Mouse (Mus musculus): ENCODE data around the gene Ptges2. TPM values are rescaled to one million over a fixed set of nuclear protein-coding genes. Genes with fewer than 3 reads are reported as not detected.

Ptges2 gene
- polyA plus RNA-seq, 1 experiment from 2014 or later = 44.8 TPM

DNA sequence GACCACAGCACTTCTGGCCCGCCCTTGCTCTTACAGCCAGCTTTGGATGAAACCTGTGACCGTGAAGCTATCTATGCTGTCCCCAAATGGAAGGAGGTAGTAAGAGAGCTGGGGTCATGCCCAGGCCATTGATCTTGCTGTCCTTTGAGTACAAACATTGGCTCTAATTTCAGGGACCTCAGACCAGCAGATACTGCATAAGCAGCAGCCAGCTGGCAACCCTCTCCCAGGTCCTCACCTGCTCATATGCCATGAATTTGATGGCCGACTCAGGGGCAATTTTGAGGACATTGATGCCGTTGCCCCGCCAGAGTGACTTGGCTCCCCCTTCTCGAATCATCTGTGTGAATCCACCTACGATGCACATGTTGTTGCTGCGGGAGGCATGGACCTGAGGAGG lies 21.8 kb downstream of the Ptges2 start:
- TF ChIP-seq CTCF (IDR thresholded peaks at IDR 0.05; ENCODE audit: low read depth) = no peak
- ATAC-seq (replicated peaks; ENCODE audit: low FRiP score, low read depth) = no peak
- no peak overlapping the region for H3K9ac ChIP-seq (ENCODE audit: low read depth, low read length)
- no peaks in the 10 kb centered on the region for H3K9me3 ChIP-seq (replicated peaks; ENCODE audit: low read length)
- H3K36me3 ChIP-seq (ENCODE audit: insufficient read depth, low read length) = peaks cover 57% of the 10 kb centered on the region
- WGBS = 64% methylated on average over 8 of the region's 8 CpGs
- H3K27me3 ChIP-seq (ENCODE audit: insufficient read depth, low read length) = no peaks in the 10 kb centered on the region
- no peak overlapping the region for H3K4me2 ChIP-seq (ENCODE audit: low read length)
- no peak overlapping the region for H3K27ac ChIP-seq
- H3K4me3 ChIP-seq (replicated peaks; ENCODE audit: low read depth, low read length) = no peak overlapping the region
- no peak for DNase-seq (ENCODE audit: low spot score)
- peaks cover 14% of the 10 kb centered on the region for H3K4me1 ChIP-seq (replicated peaks; ENCODE audit: insufficient read depth, low read length)

DNA sequence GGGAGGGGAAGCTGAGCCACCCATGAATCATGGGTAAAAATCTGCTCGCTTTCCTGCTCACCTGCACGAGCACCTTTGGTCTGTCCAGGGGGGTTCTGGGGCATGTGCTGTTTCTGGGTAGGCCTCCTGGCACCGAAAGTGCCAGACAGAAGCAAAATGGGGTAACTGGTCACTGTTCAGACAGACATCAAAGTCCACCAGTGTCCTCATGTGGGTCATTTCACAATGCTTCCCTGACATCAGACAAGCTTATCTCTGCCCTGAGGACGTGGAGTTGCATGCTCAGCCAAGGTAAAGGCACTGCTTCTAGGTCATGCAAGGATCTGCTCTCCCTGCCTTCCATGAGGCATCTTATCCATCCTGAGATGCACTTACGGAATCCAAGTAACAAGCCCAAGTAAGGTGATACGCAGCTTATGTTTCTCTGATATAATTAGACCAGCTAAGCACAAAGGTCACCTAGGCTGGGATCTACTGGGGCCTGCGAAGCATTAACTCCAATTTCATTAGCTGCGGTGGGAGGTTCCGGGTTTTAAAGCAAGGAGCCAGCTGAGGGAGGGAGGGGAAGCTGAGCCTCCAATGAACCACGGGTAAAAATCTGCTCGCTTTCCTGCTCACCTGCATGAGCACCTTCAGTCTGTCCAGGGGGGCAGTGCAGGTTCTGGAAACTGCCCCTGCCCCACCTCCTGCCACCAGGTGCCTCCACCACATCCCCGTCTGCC lies 22.9 kb downstream of the Ptges2 start:
- Histone ChIP-seq H3K27ac (peak overlapping the region; percentile 57; the same call in 1 of the 2 replicates), H3K36me3 (ENCODE audit: insufficient read depth, low read length) (peaks cover 57% of the 10 kb centered on the region), H3K4me2 (ENCODE audit: low read length) (no peak overlapping the region), H3K9ac (ENCODE audit: low read depth, low read length) (no peak overlapping the region), H3K4me3 (replicated peaks; ENCODE audit: low read depth, low read length) (no peak overlapping the region), H3K4me1 (replicated peaks; ENCODE audit: insufficient read depth, low read length) (peaks cover 20% of the 10 kb centered on the region), H3K9me3 (replicated peaks; ENCODE audit: low read length) (no peaks in the 10 kb centered on the region), H3K27me3 (ENCODE audit: insufficient read depth, low read length) (no peaks in the 10 kb centered on the region)
- DNase-seq (ENCODE audit: low spot score) (no peak), ATAC-seq (replicated peaks; ENCODE audit: low FRiP score, low read depth) (no peak)
- TF ChIP-seq CTCF (IDR thresholded peaks at IDR 0.05; ENCODE audit: low read depth) = no peak; the same call in 1 of the 2 replicates
- WGBS = 48% methylated on average over 12 of the region's 12 CpGs

DNA sequence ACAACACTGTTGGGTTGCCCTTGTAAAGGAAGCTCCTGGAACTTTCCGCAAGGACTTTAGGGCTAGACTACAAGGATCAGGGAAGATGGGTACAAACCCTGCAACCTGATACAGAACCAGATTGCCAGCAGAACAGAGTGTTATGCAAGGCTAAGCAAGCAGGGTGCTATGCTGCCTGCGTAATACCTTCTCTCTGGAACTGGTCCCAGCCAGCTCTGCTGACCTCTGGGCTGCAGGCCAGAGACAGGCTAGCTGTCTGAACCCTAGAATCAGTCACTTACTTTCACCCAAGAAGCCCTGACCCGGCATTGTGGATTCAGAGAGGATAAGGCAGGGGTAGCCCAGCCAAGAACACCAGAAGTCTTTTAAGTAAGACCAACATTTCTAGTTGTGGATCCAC lies 23.7 kb downstream of the Ptges2 start:
- Histone ChIP-seq H3K36me3 (ENCODE audit: insufficient read depth, low read length) (peaks cover 56% of the 10 kb centered on the region), H3K4me1 (replicated peaks; ENCODE audit: insufficient read depth, low read length) (peaks cover 23% of the 10 kb centered on the region), H3K4me2 (ENCODE audit: low read length) (no peak overlapping the region), H3K9me3 (replicated peaks; ENCODE audit: low read length) (no peaks in the 10 kb centered on the region), H3K27me3 (ENCODE audit: insufficient read depth, low read length) (no peaks in the 10 kb centered on the region), H3K4me3 (replicated peaks; ENCODE audit: low read depth, low read length) (no peak overlapping the region), H3K27ac (peak overlapping the region; percentile 57; the same call in 1 of the 2 replicates), H3K9ac (ENCODE audit: low read depth, low read length) (0 out of 2 replicates have a peak overlapping the region, but pooled peaks have one; percentile 5)
- ATAC-seq (replicated peaks; ENCODE audit: low FRiP score, low read depth) (no peak), DNase-seq (ENCODE audit: low spot score) (no peak)
- TF ChIP-seq CTCF (IDR thresholded peaks at IDR 0.05; ENCODE audit: low read depth) = no peak
- WGBS = 61% methylated on average over 3 of the region's 3 CpGs

DNA sequence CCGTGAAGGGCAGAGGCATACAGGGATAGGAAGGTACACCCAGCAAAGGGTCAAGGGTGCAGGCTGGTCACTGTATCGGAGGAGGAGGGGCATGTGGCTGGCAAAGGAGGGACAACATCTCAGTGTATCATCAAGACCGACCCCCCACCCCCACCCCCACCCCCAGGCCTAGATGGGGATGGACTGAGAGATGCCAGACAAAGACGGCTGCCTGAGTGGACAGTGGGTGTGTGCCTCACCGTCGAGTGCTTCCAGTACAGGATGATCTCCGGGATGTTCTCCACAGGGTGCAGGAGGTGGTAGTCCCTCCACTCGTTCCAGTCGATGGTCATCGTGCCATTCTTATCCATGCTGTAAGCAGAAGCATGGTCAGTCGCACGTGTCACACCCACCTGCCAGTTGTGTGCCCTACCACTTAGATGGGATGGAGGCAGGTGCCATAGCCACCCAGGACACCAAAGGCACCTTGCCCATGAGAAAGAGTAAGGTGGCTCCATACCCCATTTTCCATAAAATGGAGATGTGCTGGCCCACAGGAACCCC lies 24.4 kb downstream of the Ptges2 start:
- Histone ChIP-seq H3K27me3 (ENCODE audit: insufficient read depth, low read length) (no peaks in the 10 kb centered on the region), H3K4me1 (replicated peaks; ENCODE audit: insufficient read depth, low read length) (peaks cover 31% of the 10 kb centered on the region), H3K9ac (ENCODE audit: low read depth, low read length) (no peak overlapping the region), H3K4me3 (replicated peaks; ENCODE audit: low read depth, low read length) (no peak overlapping the region), H3K4me2 (ENCODE audit: low read length) (no peak overlapping the region), H3K27ac (peak overlapping the region; percentile 57; the same call in 1 of the 2 replicates), H3K9me3 (replicated peaks; ENCODE audit: low read length) (no peaks in the 10 kb centered on the region), H3K36me3 (ENCODE audit: insufficient read depth, low read length) (peaks cover 51% of the 10 kb centered on the region)
- no peak for ATAC-seq (replicated peaks; ENCODE audit: low FRiP score, low read depth)
- WGBS = 85% methylated on average over 12 of the region's 12 CpGs
- no peak for TF ChIP-seq CTCF (IDR thresholded peaks at IDR 0.05; ENCODE audit: low read depth)
- DNase-seq (ENCODE audit: low spot score) = no peak

DNA sequence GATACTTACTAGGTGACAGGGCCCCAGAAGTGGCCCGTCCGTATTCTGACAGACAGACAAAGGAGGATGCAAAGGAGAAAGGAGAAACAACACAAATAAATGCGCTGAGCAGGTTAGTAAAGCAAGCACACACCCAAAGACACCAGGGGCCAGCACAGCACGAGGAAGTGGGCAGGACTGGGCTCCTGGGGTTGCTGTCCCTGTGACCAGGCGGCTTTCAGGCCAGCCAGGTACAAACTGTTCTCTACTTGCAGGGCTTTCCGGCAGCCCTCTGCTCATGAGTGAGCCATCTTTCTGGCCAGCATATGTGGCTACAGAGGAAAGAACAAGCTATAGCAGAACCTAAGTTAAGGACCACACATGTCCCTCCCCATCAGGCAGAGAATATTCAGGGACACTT lies 25.0 kb downstream of the Ptges2 start:
- H3K4me3 ChIP-seq (replicated peaks; ENCODE audit: low read depth, low read length) = no peak overlapping the region
- peaks cover 46% of the 10 kb centered on the region for H3K36me3 ChIP-seq (ENCODE audit: insufficient read depth, low read length)
- H3K27me3 ChIP-seq (ENCODE audit: insufficient read depth, low read length) = no peaks in the 10 kb centered on the region
- no peak overlapping the region for H3K27ac ChIP-seq
- 0 out of 2 replicates have a peak overlapping the region, but pooled peaks have one; percentile 2 for H3K9ac ChIP-seq (ENCODE audit: low read depth, low read length)
- H3K9me3 ChIP-seq (replicated peaks; ENCODE audit: low read length) = no peaks in the 10 kb centered on the region
- TF ChIP-seq CTCF (IDR thresholded peaks at IDR 0.05; ENCODE audit: low read depth) = no peak
- peaks cover 35% of the 10 kb centered on the region for H3K4me1 ChIP-seq (replicated peaks; ENCODE audit: insufficient read depth, low read length)
- ATAC-seq (replicated peaks; ENCODE audit: low FRiP score, low read depth) (no peak), DNase-seq (ENCODE audit: low spot score) (no peak)
- WGBS = 76% methylated on average over 6 of the region's 6 CpGs
- no peak overlapping the region for H3K4me2 ChIP-seq (ENCODE audit: low read length)

DNA sequence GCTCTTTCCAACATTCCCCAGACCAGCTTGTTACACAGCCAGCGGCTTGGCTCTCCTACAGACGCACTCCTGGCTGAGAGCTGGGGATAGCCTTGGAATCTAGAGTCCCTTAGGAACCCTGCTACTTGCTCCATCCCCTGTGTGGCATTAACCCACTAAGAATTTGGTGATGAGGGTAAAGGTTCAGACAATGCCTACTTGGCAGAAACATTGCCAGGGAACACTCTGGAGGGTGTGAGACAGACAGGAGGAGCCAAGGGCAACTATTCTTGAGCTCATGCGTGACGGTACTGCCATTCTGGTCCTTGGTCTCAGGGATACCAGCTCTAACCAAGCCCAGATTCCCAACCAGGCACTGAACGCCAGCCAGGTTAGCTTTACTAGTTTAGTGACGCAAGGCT lies 26.2 kb downstream of the Ptges2 start:
- Histone ChIP-seq H3K4me3 (replicated peaks; ENCODE audit: low read depth, low read length) (no peak overlapping the region), H3K4me1 (replicated peaks; ENCODE audit: insufficient read depth, low read length) (peaks cover 35% of the 10 kb centered on the region), H3K4me2 (ENCODE audit: low read length) (0 out of 2 replicates have a peak overlapping the region, but pooled peaks have one; percentile 53), H3K9me3 (replicated peaks; ENCODE audit: low read length) (no peaks in the 10 kb centered on the region), H3K9ac (ENCODE audit: low read depth, low read length) (no peak overlapping the region), H3K27me3 (ENCODE audit: insufficient read depth, low read length) (no peaks in the 10 kb centered on the region), H3K36me3 (ENCODE audit: insufficient read depth, low read length) (peaks cover 34% of the 10 kb centered on the region), H3K27ac (0 out of 2 replicates have a peak overlapping the region, but pooled peaks have one; percentile 25)
- 87% methylated on average over 6 of the region's 6 CpGs for WGBS
- DNase-seq (ENCODE audit: low spot score) = no peak
- TF ChIP-seq CTCF (IDR thresholded peaks at IDR 0.05; ENCODE audit: low read depth) = no peak
- ATAC-seq (replicated peaks; ENCODE audit: low FRiP score, low read depth) = no peak
